Mouse (Mus musculus) intestine, embryonic 14.5 days (tissue): ENCODE data around the gene Akap9. TPM values are rescaled to one million over a fixed set of nuclear protein-coding genes. Genes with fewer than 3 reads are reported as not detected.
"Not testable (repeated sequence)": the region's sequence is repeated elsewhere in the genome, so short reads cannot be mapped to it uniquely, and the experiment has no call there.

Experiments
- ATAC-seq: fragments of 200-750 bp; cut with Nextera tagmentation; replicated peaks from 2 replicates; pipeline ENCODE4 v1.8.0; 2017; ENCODE audit warnings: low read depth, moderate number of reproducible peaks, moderate TSS enrichment, moderate library complexity; ENCODE audit not compliant: low FRiP score, low TSS enrichment
- DNase-seq: peaks from one replicate; pipeline ENCODE4 v3.0.0-alpha.2; 2018; ENCODE audit warnings: low spot score
- H3K27ac ChIP-seq: fragments of 300-500 bp; sonication (generic); 2 replicates; pipeline ENCODE4 v1.5.1; 2014; ENCODE audit warnings: low read depth, mild to moderate bottlenecking, control low read depth
- H3K27me3 ChIP-seq: fragments of 300-500 bp; sonication (generic); replicated peaks from 2 replicates; pipeline ENCODE4 v1.6.1; 2014; ENCODE audit warnings: low read length, control low read depth; ENCODE audit not compliant: control insufficient read depth, insufficient read depth
- H3K36me3 ChIP-seq: fragments of 300-500 bp; sonication (generic); 2 replicates; pipeline ENCODE4 v1.6.1; 2014; ENCODE audit warnings: low read length, control low read depth; ENCODE audit not compliant: control insufficient read depth, insufficient read depth
- H3K4me1 ChIP-seq: fragments of 300-500 bp; sonication (generic); replicated peaks from 2 replicates; pipeline ENCODE4 v1.6.1; 2014; ENCODE audit warnings: low read length, control low read depth, mixed read lengths; ENCODE audit not compliant: control insufficient read depth, insufficient read depth
- H3K4me2 ChIP-seq: fragments of 300-500 bp; sonication (generic); 2 replicates; pipeline ENCODE4 v1.6.1; 2014; ENCODE audit warnings: low read length
- H3K4me3 ChIP-seq: fragments of 300-500 bp; sonication (generic); 2 replicates; pipeline ENCODE4 v1.5.1; 2014; ENCODE audit warnings: low read depth, low read length, control low read depth, mixed read lengths
- H3K9ac ChIP-seq: fragments of 300-500 bp; sonication (generic); 2 replicates; pipeline ENCODE4 v1.6.1; 2014; ENCODE audit warnings: mild to moderate bottlenecking, low read length
- H3K9me3 ChIP-seq: fragments of 300-500 bp; sonication (generic); 2 replicates; pipeline ENCODE4 v1.6.1; 2016; ENCODE audit warnings: low read length, control low read depth; ENCODE audit not compliant: control insufficient read depth
- WGBS: fragments of 180-500 bp; shearing (Covaris S2); extraction: QIAGEN DNeasy Blood & Tissue Kit; methylation state at CpG from one replicate; pipeline ENCODE4 v1.1.7; 2014; 5-methylcytosine and 5-hydroxymethylcytosine counted together
- polyA plus RNA-seq: library from polyadenylated mRNA; unstranded; fragments of >200 nt; fragmentation: Nextera tagmentation; extraction: Ambion mirVana; gene quantifications from 2 replicates; pipeline ENCODE4 v1.2.1, GENCODE M21; 2014

Akap9 gene
- polyA plus RNA-seq, 1 experiment from 2014 or later: 129 TPM

- H3K9me3 ChIP-seq: no peaks in the 10 kb centered on the region
- WGBS: 93% methylated on average over 8 of the region's 8 CpGs
- no peak overlapping the region for H3K4me2 ChIP-seq
- H3K9ac ChIP-seq: no peak overlapping the region
- H3K4me3 ChIP-seq: no peak overlapping the region
- H3K27me3 ChIP-seq: no peaks in the 10 kb centered on the region
- DNase-seq (no peak), ATAC-seq (no peak)
- H3K27ac ChIP-seq: no peak overlapping the region
- no peaks in the 10 kb centered on the region for H3K4me1 ChIP-seq
- H3K36me3 ChIP-seq: peaks cover 64% of the 10 kb centered on the region
Observed at GRCm38 (mm10) chr5:3976111-3976510, 48.3 kb downstream of the Akap9 start.

- Histone ChIP-seq H3K4me1 (no peaks in the 10 kb centered on the region), H3K9ac (no peak overlapping the region), H3K36me3 (peaks cover 55% of the 10 kb centered on the region), H3K9me3 (no peaks in the 10 kb centered on the region), H3K4me3 (no peak overlapping the region), H3K4me2 (no peak overlapping the region), H3K27ac (no peak overlapping the region), H3K27me3 (no peaks in the 10 kb centered on the region)
- 95% methylated on average over 4 of the region's 4 CpGs for WGBS
- DNase-seq (no peak), ATAC-seq (no peak)
Observed at GRCm38 (mm10) chr5:3977904-3978303, 50.0 kb downstream of the Akap9 start.

- 68% methylated on average over 1 of the region's 1 CpGs for WGBS
- H3K9me3 ChIP-seq: no peaks in the 10 kb centered on the region
- H3K4me2 ChIP-seq: no peak overlapping the region
- H3K9ac ChIP-seq: no peak overlapping the region
- peaks cover 34% of the 10 kb centered on the region for H3K36me3 ChIP-seq
- no peak overlapping the region for H3K4me3 ChIP-seq
- H3K4me1 ChIP-seq: no peaks in the 10 kb centered on the region
- no peaks in the 10 kb centered on the region for H3K27me3 ChIP-seq
- no peak overlapping the region for H3K27ac ChIP-seq
- DNase-seq (no peak), ATAC-seq (no peak)
Observed at GRCm38 (mm10) chr5:3989608-3990007, 61.8 kb downstream of the Akap9 start.

GRCm38 (mm10) chr5:3990499-3990898, 62.6 kb downstream of the Akap9 start:
- no peak overlapping the region for H3K4me2 ChIP-seq
- H3K27ac ChIP-seq: no peak overlapping the region
- H3K4me3 ChIP-seq: no peak overlapping the region
- no peaks in the 10 kb centered on the region for H3K9me3 ChIP-seq
- ATAC-seq (no peak), DNase-seq (no peak)
- H3K4me1 ChIP-seq: no peaks in the 10 kb centered on the region
- H3K36me3 ChIP-seq: peaks cover 35% of the 10 kb centered on the region
- no peaks in the 10 kb centered on the region for H3K27me3 ChIP-seq
- 83% methylated on average over 1 of the region's 1 CpGs for WGBS
- no peak overlapping the region for H3K9ac ChIP-seq

- H3K27ac ChIP-seq: peak overlapping the region; percentile 47; the same call in 1 of the 2 replicates
- ATAC-seq (peak; percentile 97), DNase-seq (peak; percentile 62)
- no peaks in the 10 kb centered on the region for H3K9me3 ChIP-seq
- H3K4me2 ChIP-seq: peak overlapping the region; percentile 31; the same call in 1 of the 2 replicates
- H3K36me3 ChIP-seq: peaks cover 37% of the 10 kb centered on the region
- H3K4me3 ChIP-seq: peak overlapping the region; percentile 18; the same call in 1 of the 2 replicates
- H3K27me3 ChIP-seq: no peaks in the 10 kb centered on the region
- WGBS: 68% methylated on average over 16 of the region's 16 CpGs
- no peak overlapping the region for H3K9ac ChIP-seq
- no peaks in the 10 kb centered on the region for H3K4me1 ChIP-seq
Observed at GRCm38 (mm10) chr5:4004531-4005469, 76.9 kb downstream of the Akap9 start.

- Histone ChIP-seq H3K27ac (no peak overlapping the region), H3K4me2 (no peak overlapping the region), H3K4me1 (no peaks in the 10 kb centered on the region), H3K4me3 (no peak overlapping the region), H3K27me3 (no peaks in the 10 kb centered on the region), H3K36me3 (peaks cover 40% of the 10 kb centered on the region), H3K9me3 (no peaks in the 10 kb centered on the region), H3K9ac (no peak overlapping the region)
- DNase-seq (no peak), ATAC-seq (no peak)
- 82% methylated on average over 3 of the region's 3 CpGs for WGBS
Observed at GRCm38 (mm10) chr5:4006606-4007005, 78.8 kb downstream of the Akap9 start.

GRCm38 (mm10) chr5:4008266-4008665, 80.4 kb downstream of the Akap9 start:
- Histone ChIP-seq H3K4me3 (no peak overlapping the region), H3K36me3 (peaks cover 48% of the 10 kb centered on the region), H3K4me1 (no peaks in the 10 kb centered on the region), H3K27ac (no peak overlapping the region), H3K4me2 (no peak overlapping the region), H3K27me3 (no peaks in the 10 kb centered on the region), H3K9ac (no peak overlapping the region), H3K9me3 (no peaks in the 10 kb centered on the region)
- 95% methylated on average over 10 of the region's 10 CpGs for WGBS
- no peak for DNase-seq
- no peak for ATAC-seq

- Histone ChIP-seq H3K36me3 (peaks cover 53% of the 10 kb centered on the region), H3K27me3 (no peaks in the 10 kb centered on the region), H3K27ac (no peak overlapping the region), H3K4me2 (no peak overlapping the region), H3K9me3 (no peaks in the 10 kb centered on the region), H3K4me3 (no peak overlapping the region), H3K9ac (no peak overlapping the region), H3K4me1 (no peaks in the 10 kb centered on the region)
- WGBS: 86% methylated on average over 6 of the region's 6 CpGs
- no peak for DNase-seq
- no peak for ATAC-seq
Observed at GRCm38 (mm10) chr5:4009540-4009939, 81.7 kb downstream of the Akap9 start.

- not testable (repeated sequence) for H3K4me1 ChIP-seq, H3K27me3 ChIP-seq, H3K4me3 ChIP-seq, H3K9ac ChIP-seq, H3K27ac ChIP-seq, ATAC-seq, DNase-seq, H3K4me2 ChIP-seq, H3K9me3 ChIP-seq
- 90% methylated on average over 1 of the region's 1 CpGs for WGBS
- peaks cover 44% of the 10 kb centered on the region for H3K36me3 ChIP-seq
Observed at GRCm38 (mm10) chr5:4017646-4018045, 89.8 kb downstream of the Akap9 start.
